Mouse (Mus musculus): ENCODE data around the gene Apopt1. TPM values are rescaled to one million over a fixed set of nuclear protein-coding genes. Genes with fewer than 3 reads are reported as not detected.

Gene Apopt1
- total and polyA plus RNA-seq, 2 experiments = 24.3 to 78.4 TPM

GRCm38 (mm10) chr12:111671431-111671902 is 41.6 kb upstream of the Apopt1 start:
- TF ChIP-seq CTCF (IDR thresholded peaks at IDR 0.05; ENCODE audit: low read depth, low read length) (no peak), POLR2A (IDR thresholded peaks at IDR 0.05; ENCODE audit: extremely low read depth, insufficient read depth, low read length) (no peak)
- H3K4me3 ChIP-seq (ENCODE audit: insufficient read depth, low read depth, low read length) = peak overlapping the region; percentile 66
- 2% methylated on average over 34 of the region's 34 CpGs for WGBS
- H3K27ac ChIP-seq (replicated peaks; ENCODE audit: insufficient read depth, low read depth, low read length) = no peak overlapping the region
- peak overlapping the region; percentile 62 for H3K9ac ChIP-seq (ENCODE audit: low read depth, low read length)
- H3K4me1 ChIP-seq (ENCODE audit: control insufficient read depth, insufficient read depth, low read length) = peaks cover 12% of the 10 kb centered on the region
- H3K27me3 ChIP-seq (ENCODE audit: control insufficient read depth, insufficient read depth, low read length) = peaks cover 16% of the 10 kb centered on the region
- no peak for DNase-seq (ENCODE audit: extremely low read depth, low read depth, low spot score)
- no peaks in the 10 kb centered on the region for H3K79me2 ChIP-seq (ENCODE audit: control insufficient read depth, insufficient read depth, low read length)
- no peaks in the 10 kb centered on the region for H3K36me3 ChIP-seq (ENCODE audit: control insufficient read depth, insufficient read depth, low read length)

- Histone ChIP-seq H3K36me3 (ENCODE audit: control insufficient read depth, insufficient read depth, low read length) (no peaks in the 10 kb centered on the region), H3K9ac (ENCODE audit: low read depth, low read length) (peak within 1 kb of the TSS; percentile 62), H3K27me3 (ENCODE audit: control insufficient read depth, insufficient read depth, low read length) (peaks cover 16% of the 10 kb centered on the region), H3K4me1 (ENCODE audit: control insufficient read depth, insufficient read depth, low read length) (peaks cover 12% of the 10 kb centered on the region), H3K79me2 (ENCODE audit: control insufficient read depth, insufficient read depth, low read length) (no peaks in the 10 kb centered on the region), H3K27ac (replicated peaks; ENCODE audit: insufficient read depth, low read depth, low read length) (no peak within 1 kb of the TSS), H3K4me3 (ENCODE audit: insufficient read depth, low read depth, low read length) (peak within 1 kb of the TSS; percentile 66)
- DNase-seq (ENCODE audit: extremely low read depth, low read depth, low spot score) = no peak
- 2% methylated on average over 31 of the region's 31 CpGs for WGBS
- TF ChIP-seq CTCF (IDR thresholded peaks at IDR 0.05; ENCODE audit: low read depth, low read length) = no peak
- 0 out of 2 replicates have a peak, but pooled peaks have one; percentile 21 for TF ChIP-seq POLR2A (IDR thresholded peaks at IDR 0.05; ENCODE audit: extremely low read depth, insufficient read depth, low read length)
Measured at GRCm38 (mm10) chr12:111672176-111672575, 40.9 kb upstream of the Apopt1 start, which contains the start of gene Ckb. Gene Ckb (minus strand): TSS chr12:111672338.

GRCm38 (mm10) chr12:111672581-111672980 is 40.5 kb upstream of the Apopt1 start:
- Histone ChIP-seq H3K36me3 (ENCODE audit: control insufficient read depth, insufficient read depth, low read length) (no peaks in the 10 kb centered on the region), H3K27me3 (ENCODE audit: control insufficient read depth, insufficient read depth, low read length) (peaks cover 16% of the 10 kb centered on the region), H3K79me2 (ENCODE audit: control insufficient read depth, insufficient read depth, low read length) (no peaks in the 10 kb centered on the region), H3K9ac (ENCODE audit: low read depth, low read length) (no peak overlapping the region), H3K4me1 (ENCODE audit: control insufficient read depth, insufficient read depth, low read length) (peaks cover 14% of the 10 kb centered on the region), H3K4me3 (ENCODE audit: insufficient read depth, low read depth, low read length) (no peak overlapping the region; the same call in 1 of the 2 replicates), H3K27ac (replicated peaks; ENCODE audit: insufficient read depth, low read depth, low read length) (no peak overlapping the region)
- 18% methylated on average over 12 of the region's 12 CpGs for WGBS
- DNase-seq (ENCODE audit: extremely low read depth, low read depth, low spot score) = no peak
- no peak for TF ChIP-seq POLR2A (IDR thresholded peaks at IDR 0.05; ENCODE audit: extremely low read depth, insufficient read depth, low read length)
- no peak for TF ChIP-seq CTCF (IDR thresholded peaks at IDR 0.05; ENCODE audit: low read depth, low read length)

GRCm38 (mm10) chr12:111674850-111675486 is 38.1 kb upstream of the Apopt1 start:
- H3K27me3 ChIP-seq (ENCODE audit: control insufficient read depth, insufficient read depth, low read length) = peaks cover 16% of the 10 kb centered on the region
- TF ChIP-seq POLR2A (IDR thresholded peaks at IDR 0.05; ENCODE audit: extremely low read depth, insufficient read depth, low read length) = no peak
- no peak for TF ChIP-seq CTCF (IDR thresholded peaks at IDR 0.05; ENCODE audit: low read depth, low read length)
- H3K36me3 ChIP-seq (ENCODE audit: control insufficient read depth, insufficient read depth, low read length) = no peaks in the 10 kb centered on the region
- H3K4me3 ChIP-seq (ENCODE audit: insufficient read depth, low read depth, low read length) = no peak overlapping the region
- no peak overlapping the region for H3K9ac ChIP-seq (ENCODE audit: low read depth, low read length)
- 0 out of 2 replicates have a peak overlapping the region, but pooled peaks have one; percentile 2 for H3K27ac ChIP-seq (replicated peaks; ENCODE audit: insufficient read depth, low read depth, low read length)
- DNase-seq (ENCODE audit: extremely low read depth, low read depth, low spot score) = peak; percentile 19
- WGBS = 77% methylated on average over 2 of the region's 2 CpGs
- no peaks in the 10 kb centered on the region for H3K79me2 ChIP-seq (ENCODE audit: control insufficient read depth, insufficient read depth, low read length)
- peaks cover 9% of the 10 kb centered on the region; the same call in 1 of the 2 replicates for H3K4me1 ChIP-seq (ENCODE audit: control insufficient read depth, insufficient read depth, low read length)

- peaks cover 14% of the 10 kb centered on the region for H3K27me3 ChIP-seq (ENCODE audit: control insufficient read depth, insufficient read depth, low read length)
- 91% methylated on average over 6 of the region's 6 CpGs for WGBS
- H3K4me1 ChIP-seq (ENCODE audit: control insufficient read depth, insufficient read depth, low read length) = peaks cover 7% of the 10 kb centered on the region; the same call in 1 of the 2 replicates
- H3K9ac ChIP-seq (ENCODE audit: low read depth, low read length) = no peak overlapping the region
- DNase-seq (ENCODE audit: extremely low read depth, low read depth, low spot score) = no peak
- no peak overlapping the region for H3K4me3 ChIP-seq (ENCODE audit: insufficient read depth, low read depth, low read length)
- H3K36me3 ChIP-seq (ENCODE audit: control insufficient read depth, insufficient read depth, low read length) = no peaks in the 10 kb centered on the region
- no peaks in the 10 kb centered on the region for H3K79me2 ChIP-seq (ENCODE audit: control insufficient read depth, insufficient read depth, low read length)
- TF ChIP-seq POLR2A (IDR thresholded peaks at IDR 0.05; ENCODE audit: extremely low read depth, insufficient read depth, low read length) (no peak), CTCF (IDR thresholded peaks at IDR 0.05; ENCODE audit: low read depth, low read length) (no peak)
- no peak overlapping the region; the same call in 1 of the 2 replicates for H3K27ac ChIP-seq (replicated peaks; ENCODE audit: insufficient read depth, low read depth, low read length)
Measured at GRCm38 (mm10) chr12:111675797-111676580, 37.1 kb upstream of the Apopt1 start.

Measured in liver, adult 2 months (tissue).